Mouse (Mus musculus) natural killer cell, adult 2 months (primary cell): ENCODE data around the gene Zfx.
A peak's percentile ranks its signal among the peaks of the same experiment; 100 is the strongest.

ENCODE experiments used
- DNase-seq, 2 experiments: peaks; one replicate each; pipeline ENCODE4 v3.0.0; 2022; ENCODE audit warnings: low spot score in 2 of 2

The Zfx gene

GRCm38 (mm10) chrX:94060751-94061150, 62.8 kb downstream of the Zfx start:
- DNase-seq, result no peak

- DNase-seq, result no peak
Observed at GRCm38 (mm10) chrX:94058748-94059147, 64.8 kb downstream of the Zfx start.

GRCm38 (mm10) chrX:94049048-94049447, 74.5 kb downstream of the Zfx start:
- DNase-seq, result no peak

- no peak for DNase-seq
Observed at GRCm38 (mm10) chrX:94048048-94048447, 75.5 kb downstream of the Zfx start.

- DNase-seq, result no peak
Observed at GRCm38 (mm10) chrX:94047381-94047780, 76.1 kb downstream of the Zfx start.

- DNase-seq, result peak; percentile 28 to 29
Observed at GRCm38 (mm10) chrX:94032937-94033336, 90.6 kb downstream of the Zfx start.

- DNase-seq, result no peak
Observed at GRCm38 (mm10) chrX:94030081-94030480, 93.4 kb downstream of the Zfx start.
